Mouse (Mus musculus): Measurements from ENCODE around the gene Ins2.

Gene Ins2

GRCm38 (mm10) chr7:142743281-142743680 lies at the start of gene Ins2:
TSS of gene Ins2 (minus strand) at chr7:142743381.
- no peak for DNase-seq

- DNase-seq = no peak
These were observed 49.6 kb upstream of the Ins2 start for GRCm38 (mm10) chr7:142792650-142793275.

GRCm38 (mm10) chr7:142789667-142790066 lies 46.5 kb upstream of the Ins2 start:
- DNase-seq = peak; percentile 13

- peak; percentile 43 for DNase-seq
These were observed 5.4 kb downstream of the Ins2 start for GRCm38 (mm10) chr7:142737772-142738171.

- DNase-seq = peak; percentile 42
These were observed 6.2 kb downstream of the Ins2 start for GRCm38 (mm10) chr7:142736943-142737490.

- DNase-seq = no peak
These were observed 17.2 kb downstream of the Ins2 start for GRCm38 (mm10) chr7:142725973-142726372.

GRCm38 (mm10) chr7:142720725-142721124 lies 22.5 kb downstream of the Ins2 start:
- DNase-seq = peak; percentile 52

GRCm38 (mm10) chr7:142714783-142715498 lies 28.2 kb downstream of the Ins2 start:
- DNase-seq = peak; percentile 63

- DNase-seq = no peak
These were observed 36.3 kb downstream of the Ins2 start for GRCm38 (mm10) chr7:142706873-142707272.

- DNase-seq = peak; percentile 44
These were observed 43.8 kb downstream of the Ins2 start for GRCm38 (mm10) chr7:142699334-142699860.

- no peak for DNase-seq
These were observed 64.6 kb downstream of the Ins2 start for GRCm38 (mm10) chr7:142678611-142679010.

GRCm38 (mm10) chr7:142675644-142676043 lies 67.5 kb downstream of the Ins2 start:
- peak; percentile 81 for DNase-seq

- no peak for DNase-seq
These were observed 68.0 kb downstream of the Ins2 start for GRCm38 (mm10) chr7:142675141-142675540.

GRCm38 (mm10) chr7:142672120-142672519 lies 71.1 kb downstream of the Ins2 start:
- DNase-seq = peak; percentile 66

GRCm38 (mm10) chr7:142671067-142671466 lies 72.1 kb downstream of the Ins2 start:
- DNase-seq = no peak

GRCm38 (mm10) chr7:142669751-142670625 lies 73.2 kb downstream of the Ins2 start, which contains the start of gene Gm49394:
TSS of gene Gm49394 (minus strand) at chr7:142669942.
- DNase-seq = no peak

GRCm38 (mm10) chr7:142668328-142668727 lies 74.9 kb downstream of the Ins2 start:
- DNase-seq = no peak

- no peak for DNase-seq
These were observed 75.7 kb downstream of the Ins2 start for GRCm38 (mm10) chr7:142667521-142667920.

- peak; percentile 68 for DNase-seq
These were observed 76.5 kb downstream of the Ins2 start, which contains the start of gene Igf2 for GRCm38 (mm10) chr7:142666659-142667058. TSS of gene Igf2 (minus strand) at chr7:142666816.

GRCm38 (mm10) chr7:142666109-142666508 lies 77.1 kb downstream of the Ins2 start:
- no peak for DNase-seq

- DNase-seq = no peak
These were observed 77.8 kb downstream of the Ins2 start for GRCm38 (mm10) chr7:142665364-142665763.

- no peak for DNase-seq
These were observed 78.6 kb downstream of the Ins2 start for GRCm38 (mm10) chr7:142664465-142665029.
